Mouse (Mus musculus) macrophage (primary cell): ENCODE measurements around the gene Ube2h. TPM values are rescaled to one million over a fixed set of nuclear protein-coding genes. Genes with fewer than 3 reads are reported as not detected.

ENCODE experiments used
- H3K27ac ChIP-seq: fragments of 350-480 bp; formaldehyde crosslinking; 2 replicates; pipeline ENCODE4 v1.9.0; 2021
- H3K36me3 ChIP-seq: fragments of 350-480 bp; formaldehyde crosslinking; 2 replicates; pipeline ENCODE4 v1.9.0; 2021; ENCODE audit errors: inconsistent target
- H3K4me3 ChIP-seq: fragments of 350-480 bp; formaldehyde crosslinking; 2 replicates; pipeline ENCODE4 v1.9.0; 2021; ENCODE audit errors: inconsistent target
- H3K79me2 ChIP-seq: fragments of 350-480 bp; formaldehyde crosslinking; 2 replicates; pipeline ENCODE4 v1.9.0; 2021; ENCODE audit errors: inconsistent target
- WGBS: methylation state at CpG from one replicate; pipeline ENCODE4 v1.1.7; 2026; ENCODE audit warnings: inconsistent platforms; ENCODE audit not compliant: missing documents; 5-methylcytosine and 5-hydroxymethylcytosine counted together
- polyA plus RNA-seq: library from polyadenylated mRNA; stranded (reverse); fragments of 250-400 nt; gene quantifications from 3 replicates; pipeline ENCODE4 v1.2.4, GENCODE M21; 2018; ENCODE audit warnings: inconsistent platforms

Gene Ube2h
- polyA plus RNA-seq, 1 experiment from 2014 or later = 32.4 TPM

DNA sequence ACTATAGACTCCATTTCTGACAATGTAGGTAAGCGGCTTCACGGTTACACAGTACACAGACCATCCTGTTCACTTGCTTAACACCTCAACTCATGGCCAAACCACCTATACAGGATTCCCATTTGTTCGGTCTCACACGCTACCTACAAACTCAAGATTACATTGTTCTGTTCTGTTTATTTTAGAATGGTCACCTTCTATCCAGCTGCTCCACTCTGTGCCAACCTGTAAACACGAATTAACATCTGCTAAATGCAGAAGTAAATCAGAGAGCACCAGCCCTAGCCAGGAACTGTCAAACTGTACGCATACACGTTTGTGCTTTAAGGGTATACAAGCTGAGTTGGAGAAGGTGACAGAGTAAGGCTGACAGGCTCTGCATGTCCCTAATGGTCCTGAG lies 27.5 kb downstream of the Ube2h start:
- peaks cover 30% of the 10 kb centered on the region; the same call in 1 of the 2 replicates for H3K36me3 ChIP-seq

DNA sequence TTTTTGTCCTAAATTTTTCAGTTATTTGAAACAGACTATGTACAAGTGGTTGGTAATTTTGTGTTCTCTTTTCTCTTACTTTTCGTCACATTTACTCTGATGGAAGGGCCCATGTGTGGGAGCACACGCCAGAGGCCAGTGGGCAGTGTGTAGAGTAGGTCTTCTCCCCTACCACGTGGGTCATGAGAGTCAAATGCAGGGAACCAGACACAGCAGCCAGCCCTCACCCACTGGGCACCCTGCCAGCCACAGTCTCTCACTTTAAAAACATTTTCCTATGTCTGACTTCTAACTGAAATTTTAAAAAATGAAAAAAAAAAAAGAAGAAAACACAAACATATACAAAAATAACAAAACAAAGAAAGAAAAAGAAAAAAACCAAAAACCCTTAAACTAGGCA lies 28.0 kb downstream of the Ube2h start:
- peaks cover 30% of the 10 kb centered on the region; the same call in 1 of the 2 replicates for H3K36me3 ChIP-seq
- H3K27ac ChIP-seq = no peak overlapping the region
- H3K79me2 ChIP-seq = no peaks in the 10 kb centered on the region; the same call in 1 of the 2 replicates
- 50% methylated on average over 3 of the region's 3 CpGs for WGBS
- H3K4me3 ChIP-seq = no peak overlapping the region

More for the DNA sequence above, 27.5 kb downstream of the Ube2h start:
- 78% methylated on average over 7 of the region's 7 CpGs for WGBS
- Histone ChIP-seq H3K79me2 (no peaks in the 10 kb centered on the region; the same call in 1 of the 2 replicates), H3K4me3 (no peak overlapping the region), H3K27ac (no peak overlapping the region)

DNA sequence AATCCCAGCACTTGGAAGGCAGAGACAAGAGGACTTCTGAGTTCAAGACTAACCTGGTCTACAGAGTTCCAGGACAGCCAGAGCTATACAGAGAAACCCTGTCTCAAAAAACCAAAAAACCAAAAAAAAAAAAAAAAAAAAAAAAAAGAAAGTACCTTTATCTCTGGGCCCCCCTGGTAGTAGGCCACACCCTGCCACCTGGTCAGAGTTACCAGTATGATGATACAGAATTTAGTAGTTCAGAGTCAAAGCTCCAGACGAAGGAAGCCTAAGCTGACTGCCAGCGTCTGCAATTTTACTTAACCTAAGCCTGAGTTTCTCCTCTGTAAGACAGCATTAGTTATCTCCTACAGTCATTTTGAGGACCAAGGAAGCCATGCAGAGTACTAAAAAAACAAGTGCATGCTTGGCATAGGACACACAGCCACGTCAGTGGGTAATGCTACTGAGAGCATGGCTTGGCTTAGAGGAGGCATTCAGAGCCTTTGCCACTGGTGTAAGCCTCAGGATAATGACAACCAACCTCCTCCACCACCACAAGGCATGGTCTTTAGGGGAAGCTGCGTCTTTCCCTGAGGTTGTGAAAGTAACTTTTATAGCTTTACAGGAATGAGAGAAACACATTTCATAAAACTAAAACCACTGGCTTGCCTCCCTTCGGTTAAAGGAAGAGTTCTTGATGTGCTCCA lies 29.0 kb downstream of the Ube2h start:
- WGBS = 48% methylated on average over 5 of the region's 5 CpGs
- Histone ChIP-seq H3K27ac (no peak overlapping the region), H3K36me3 (peaks cover 30% of the 10 kb centered on the region; the same call in 1 of the 2 replicates)

DNA sequence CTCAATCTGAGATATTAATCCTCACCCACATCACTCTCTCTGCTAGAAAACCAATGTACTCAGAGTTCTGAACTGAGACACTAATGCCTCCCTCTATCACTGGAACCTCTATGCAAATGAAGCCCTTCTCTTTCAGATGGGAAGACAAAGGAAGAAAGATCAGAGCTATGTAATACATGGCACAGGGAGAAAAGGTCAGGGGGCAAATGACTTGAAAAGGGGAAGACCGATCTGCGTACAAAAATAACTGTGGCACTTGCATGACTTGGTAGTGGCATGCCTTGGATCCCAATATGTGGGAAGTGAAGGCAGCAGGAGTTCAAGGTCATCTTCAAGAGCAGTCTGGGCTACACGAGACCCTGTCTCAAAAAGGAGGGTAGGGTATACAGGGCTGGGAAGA lies 31.4 kb downstream of the Ube2h start:
- H3K36me3 ChIP-seq = peaks cover 9% of the 10 kb centered on the region; the same call in 1 of the 2 replicates

More for the DNA sequence above, 29.0 kb downstream of the Ube2h start:
- no peaks in the 10 kb centered on the region for H3K79me2 ChIP-seq
- no peak overlapping the region for H3K4me3 ChIP-seq

DNA sequence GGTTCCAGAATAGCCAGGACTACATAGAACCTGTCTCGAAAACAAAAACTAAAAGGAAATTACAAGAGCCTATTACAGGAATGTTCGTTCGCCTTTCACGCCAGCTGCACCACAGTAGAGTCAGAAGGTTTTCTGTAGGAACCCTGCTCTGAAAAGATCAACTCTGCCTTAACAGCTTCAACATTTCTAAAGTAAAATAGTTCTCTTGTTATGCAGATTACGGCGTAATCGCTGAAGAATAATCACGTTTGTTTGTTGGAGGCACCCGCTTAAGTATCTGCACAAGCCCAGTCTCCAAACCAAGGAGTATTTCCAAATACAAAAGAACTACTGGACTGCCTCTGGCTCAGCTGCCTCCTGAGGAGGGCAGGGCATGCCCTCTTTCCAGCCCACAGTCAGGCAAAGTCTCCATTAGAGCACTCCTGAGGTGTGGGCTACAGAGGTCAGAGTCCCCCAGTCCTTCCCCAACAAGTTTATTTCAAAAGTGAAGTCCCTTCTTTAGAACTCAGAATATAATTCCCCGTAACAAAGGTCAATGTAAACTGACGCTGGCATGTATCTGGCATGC lies 31.9 kb downstream of the Ube2h start:
- H3K4me3 ChIP-seq = no peak overlapping the region
- WGBS = 96% methylated on average over 11 of the region's 11 CpGs
- H3K79me2 ChIP-seq = no peaks in the 10 kb centered on the region
- no peak overlapping the region for H3K27ac ChIP-seq
- H3K36me3 ChIP-seq = peaks cover 8% of the 10 kb centered on the region; the same call in 1 of the 2 replicates

More for the DNA sequence above, 31.4 kb downstream of the Ube2h start:
- Histone ChIP-seq H3K27ac (no peak overlapping the region), H3K79me2 (no peaks in the 10 kb centered on the region), H3K4me3 (no peak overlapping the region)
- WGBS = 63% methylated on average over 3 of the region's 3 CpGs

DNA sequence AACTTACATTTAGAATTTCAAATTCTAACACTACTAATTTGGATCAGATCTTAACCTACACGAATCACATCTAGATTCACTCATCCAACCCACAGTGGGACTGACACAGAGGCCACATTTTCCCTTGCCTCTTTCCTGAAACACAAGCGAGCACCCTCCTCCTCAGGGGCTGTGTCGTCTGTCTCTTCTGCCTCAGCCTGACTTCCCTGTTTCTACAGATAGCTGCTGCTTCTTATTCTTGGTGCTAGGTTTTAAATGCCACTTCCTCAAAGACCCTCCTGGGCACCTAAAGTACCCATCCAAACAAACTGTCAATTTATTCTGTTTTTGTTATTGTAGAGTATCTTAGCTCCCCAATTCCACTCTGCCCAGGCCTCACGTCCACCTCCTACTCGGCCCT lies 34.5 kb downstream of the Ube2h start:
- H3K79me2 ChIP-seq = no peaks in the 10 kb centered on the region
- WGBS = 46% methylated on average over 5 of the region's 5 CpGs
- H3K36me3 ChIP-seq = peaks cover 6% of the 10 kb centered on the region; the same call in 1 of the 2 replicates
- no peak overlapping the region for H3K4me3 ChIP-seq
- H3K27ac ChIP-seq = no peak overlapping the region

DNA sequence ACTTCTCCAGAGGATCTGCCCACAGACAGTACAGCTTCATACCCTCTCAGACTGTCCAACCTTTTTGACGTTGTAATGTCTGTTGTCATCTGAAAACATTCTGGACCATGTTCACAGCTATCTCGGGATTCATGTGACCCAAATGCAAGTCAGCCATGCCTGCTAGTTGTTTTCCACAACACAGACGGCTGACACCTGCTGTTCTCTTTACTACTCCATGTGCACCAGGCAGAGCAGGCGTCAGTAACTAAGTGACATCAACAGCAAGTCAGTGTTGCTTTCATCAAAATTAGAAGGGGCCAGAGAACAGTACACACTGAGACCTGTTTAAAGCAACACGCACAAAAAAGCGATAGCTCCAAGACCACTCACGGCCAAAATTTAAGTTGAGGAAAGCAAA lies 36.9 kb downstream of the Ube2h start:
- no peak overlapping the region for H3K4me3 ChIP-seq
- H3K79me2 ChIP-seq = no peaks in the 10 kb centered on the region
- H3K27ac ChIP-seq = no peak overlapping the region
- 95% methylated on average over 7 of the region's 7 CpGs for WGBS
- peaks cover 12% of the 10 kb centered on the region; the same call in 1 of the 2 replicates for H3K36me3 ChIP-seq

DNA sequence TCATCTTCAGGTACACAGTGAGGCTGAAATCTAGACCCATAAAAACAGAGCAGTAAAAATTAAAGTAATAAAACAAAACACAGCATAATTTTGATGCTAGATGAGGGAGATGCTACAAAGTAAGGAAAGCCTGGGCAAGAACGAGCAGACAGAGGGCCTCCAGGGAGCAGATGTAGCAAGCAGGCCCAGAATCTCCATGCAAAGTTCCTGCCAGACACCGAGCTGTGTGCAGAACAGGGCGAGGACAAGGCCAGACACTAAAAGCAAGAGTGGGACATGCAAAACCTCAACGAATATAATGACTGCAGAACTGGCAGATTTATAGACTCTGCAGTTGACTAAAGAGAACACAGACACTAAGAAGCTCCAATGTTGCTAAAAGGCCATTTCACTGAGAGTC lies 38.9 kb downstream of the Ube2h start:
- Histone ChIP-seq H3K27ac (no peak overlapping the region), H3K4me3 (no peak overlapping the region), H3K79me2 (no peaks in the 10 kb centered on the region), H3K36me3 (peaks cover 24% of the 10 kb centered on the region; the same call in 1 of the 2 replicates)
- 89% methylated on average over 4 of the region's 4 CpGs for WGBS

DNA sequence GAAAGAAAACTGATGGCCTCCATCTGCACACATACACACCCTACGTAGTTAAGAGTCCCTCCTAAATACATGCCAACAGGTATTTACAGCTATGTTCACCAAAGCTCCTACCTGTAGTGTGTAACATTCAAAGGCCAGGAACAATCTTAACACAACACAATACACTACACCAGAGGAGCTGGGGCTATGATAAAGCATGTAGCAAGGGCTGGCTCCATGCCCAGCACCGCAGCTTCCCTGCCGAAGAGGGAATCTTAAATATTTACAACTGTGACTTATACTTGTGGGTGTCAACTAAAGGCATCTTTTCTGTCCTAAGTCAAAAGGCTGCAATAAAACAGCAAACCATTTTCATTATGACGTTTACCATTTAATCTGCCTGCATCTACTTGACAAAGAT lies 41.3 kb downstream of the Ube2h start:
- Histone ChIP-seq H3K36me3 (peaks cover 39% of the 10 kb centered on the region; the same call in 1 of the 2 replicates), H3K4me3 (no peak overlapping the region), H3K27ac (no peak overlapping the region), H3K79me2 (no peaks in the 10 kb centered on the region)
- WGBS = 83% methylated on average over 4 of the region's 4 CpGs

DNA sequence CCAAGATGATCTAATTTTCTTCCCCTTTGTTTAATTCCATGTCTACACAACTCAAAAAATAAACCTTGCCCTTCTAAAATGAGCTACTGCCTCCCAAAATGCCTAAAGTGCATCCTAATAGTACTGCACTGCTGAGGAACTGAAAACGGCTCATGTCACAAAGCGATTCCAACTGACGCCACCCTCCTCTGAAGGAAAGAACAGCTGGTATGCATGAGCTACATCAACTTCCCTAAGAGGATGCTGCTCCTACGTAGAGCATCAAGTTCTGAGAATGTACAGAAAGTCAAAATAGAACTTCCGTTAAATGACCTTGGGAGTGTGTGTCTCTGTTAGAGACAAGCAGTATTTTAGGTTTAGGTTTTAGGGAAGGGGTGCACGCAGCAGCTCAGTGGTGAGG lies 45.1 kb downstream of the Ube2h start:
- Histone ChIP-seq H3K36me3 (peaks cover 37% of the 10 kb centered on the region; the same call in 1 of the 2 replicates), H3K4me3 (no peak overlapping the region), H3K79me2 (no peaks in the 10 kb centered on the region), H3K27ac (no peak overlapping the region)
- WGBS = 83% methylated on average over 6 of the region's 6 CpGs

DNA sequence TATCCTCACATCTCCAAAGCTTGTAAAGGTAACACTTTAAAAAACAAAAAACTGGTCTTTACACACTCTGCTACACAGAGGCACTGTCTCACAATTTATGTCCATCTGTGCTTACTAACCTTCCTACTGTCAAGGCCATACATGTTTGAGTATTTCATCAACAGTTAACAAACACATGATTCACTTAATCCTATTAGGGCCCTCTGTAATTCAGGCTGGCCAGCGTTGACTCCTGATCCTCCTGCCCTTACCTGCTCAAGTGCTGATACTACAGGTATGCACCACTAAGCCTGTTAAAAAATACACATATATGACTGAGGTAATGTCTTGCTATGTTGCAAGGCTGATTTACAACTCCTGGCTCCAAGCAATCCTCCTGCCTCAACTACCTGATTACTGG lies 46.4 kb downstream of the Ube2h start:
- H3K27ac ChIP-seq = no peak overlapping the region
- no peaks in the 10 kb centered on the region for H3K79me2 ChIP-seq
- WGBS = 100% methylated on average over 1 of the region's 1 CpGs
- no peak overlapping the region for H3K4me3 ChIP-seq
- H3K36me3 ChIP-seq = peaks cover 35% of the 10 kb centered on the region; the same call in 1 of the 2 replicates

DNA sequence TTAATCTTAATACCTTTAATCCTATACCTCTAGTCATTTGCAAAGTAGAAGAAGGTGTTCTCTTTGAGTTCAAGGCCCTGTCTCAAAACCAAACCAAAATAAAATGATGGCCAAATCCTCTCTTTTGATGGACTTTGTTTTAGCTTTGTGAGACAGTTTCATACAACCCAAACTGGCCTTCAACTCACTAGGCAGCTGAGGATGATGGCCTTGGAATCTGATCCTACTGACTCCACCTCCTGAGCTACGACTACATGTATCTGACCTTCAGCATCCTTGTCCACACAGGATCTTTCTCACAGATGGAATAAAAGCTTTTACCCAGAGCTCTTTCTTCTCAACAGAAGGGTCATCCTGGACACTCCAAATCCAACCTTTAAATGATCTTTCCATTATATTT lies 48.5 kb downstream of the Ube2h start:
- H3K4me3 ChIP-seq = no peak overlapping the region
- no peak overlapping the region for H3K27ac ChIP-seq
- H3K79me2 ChIP-seq = no peaks in the 10 kb centered on the region
- 90% methylated on average over 1 of the region's 1 CpGs for WGBS
- peaks cover 23% of the 10 kb centered on the region; the same call in 1 of the 2 replicates for H3K36me3 ChIP-seq

DNA sequence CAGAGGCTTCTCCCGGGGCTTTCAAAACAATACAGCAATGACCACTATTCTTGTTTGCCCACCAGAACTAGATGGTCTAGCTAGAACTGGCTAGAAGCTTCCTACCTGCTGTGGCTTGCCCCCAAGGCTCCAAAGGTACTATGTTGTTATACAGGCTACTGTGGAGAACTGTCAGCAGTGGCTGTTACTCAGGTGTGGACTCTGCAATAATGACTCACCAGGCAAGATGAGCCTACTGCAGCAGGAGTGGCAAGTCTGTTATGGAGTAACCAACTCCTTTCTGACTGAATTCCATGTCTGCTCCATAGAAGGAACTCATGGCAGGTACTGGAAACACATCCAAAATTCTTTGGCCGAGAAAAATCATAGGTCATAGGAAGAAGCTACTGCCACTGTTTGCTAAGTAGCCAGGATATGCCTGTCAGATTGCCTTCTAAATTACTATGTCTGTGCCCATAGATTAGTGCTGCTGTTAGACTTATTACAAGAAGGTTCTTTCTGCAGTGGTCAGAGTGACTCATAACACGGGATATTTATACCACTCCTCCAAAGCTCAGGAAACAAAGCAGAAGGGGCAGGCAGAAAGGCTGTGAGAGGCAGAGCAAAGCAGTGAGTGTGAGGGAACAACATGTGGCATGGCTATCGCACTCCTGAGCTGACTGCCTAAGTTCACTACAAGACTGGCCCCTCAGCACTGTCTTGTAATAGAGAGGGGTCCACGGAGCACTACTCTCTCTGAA lies 51.9 kb downstream of the Ube2h start:
- H3K27ac ChIP-seq = peak overlapping the region; percentile 25; the same call in 1 of the 2 replicates
- no peaks in the 10 kb centered on the region for H3K79me2 ChIP-seq
- H3K4me3 ChIP-seq = no peak overlapping the region
- WGBS = 64% methylated on average over 5 of the region's 5 CpGs
- peaks cover 5% of the 10 kb centered on the region; the same call in 1 of the 2 replicates for H3K36me3 ChIP-seq

DNA sequence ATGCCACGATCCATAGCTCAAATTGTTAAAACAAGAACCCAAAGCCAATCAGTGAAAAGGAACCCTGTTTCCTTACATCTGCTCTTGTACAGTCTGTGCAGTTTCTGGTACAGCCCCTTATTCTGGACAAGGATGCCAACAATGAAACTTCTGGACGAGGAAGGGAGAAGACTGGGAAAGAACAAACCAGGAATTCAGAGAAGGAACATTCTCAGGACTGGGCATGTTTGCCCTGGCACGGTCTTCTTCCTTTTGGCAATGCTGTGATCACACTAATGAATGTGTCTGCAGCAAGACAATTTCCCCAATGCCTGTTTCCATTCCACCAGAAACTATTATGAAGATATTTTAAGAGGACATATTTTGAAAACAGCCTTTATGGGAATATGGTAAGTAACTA lies 55.6 kb downstream of the Ube2h start:
- 93% methylated on average over 3 of the region's 3 CpGs for WGBS
- Histone ChIP-seq H3K79me2 (no peaks in the 10 kb centered on the region; the same call in 1 of the 2 replicates), H3K36me3 (no peaks in the 10 kb centered on the region), H3K27ac (no peak overlapping the region), H3K4me3 (no peak overlapping the region)

DNA sequence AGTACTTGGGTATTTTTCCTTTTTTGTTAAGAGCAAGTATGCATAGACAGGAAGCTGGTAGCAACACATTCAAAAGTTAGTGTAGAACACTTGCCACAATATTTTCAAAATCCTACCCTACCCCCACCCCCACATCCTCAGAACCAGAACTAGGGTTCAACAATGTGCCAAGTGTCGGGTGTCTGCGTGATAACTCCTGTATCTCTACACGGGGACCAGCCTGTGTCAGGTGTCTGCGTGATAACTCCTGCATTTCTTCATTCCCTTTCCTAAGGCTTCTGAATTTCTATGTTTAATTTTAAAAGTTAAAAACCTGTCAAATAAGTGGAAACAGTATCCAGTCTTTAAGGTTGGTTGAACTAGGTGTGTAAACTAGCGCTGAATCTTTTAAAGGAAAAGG lies 58.4 kb downstream of the Ube2h start:
- Histone ChIP-seq H3K27ac (no peak overlapping the region), H3K4me3 (no peak overlapping the region), H3K79me2 (no peaks in the 10 kb centered on the region; the same call in 1 of the 2 replicates), H3K36me3 (no peaks in the 10 kb centered on the region)
- 95% methylated on average over 5 of the region's 5 CpGs for WGBS
